Mouse (Mus musculus) heart, adult 2 months (tissue): ENCODE measurements around the gene Mroh8. TPM values are rescaled to one million over a fixed set of nuclear protein-coding genes. Genes with fewer than 3 reads are reported as not detected.

Experiments used
- DNase-seq, 2 experiments: peaks; one replicate each; pipeline ENCODE4 v3.0.0; 2021
- H3K27ac ChIP-seq: fragments of 200-600 bp; 2 replicates; pipeline ENCODE4 v1.8.1; 2022
- H3K27me3 ChIP-seq: fragments of 200-500 bp; 2 replicates; pipeline ENCODE4 v1.6.1; 2012; ENCODE audit warnings: mild to moderate bottlenecking, low read length, inconsistent platforms, mixed read lengths; ENCODE audit not compliant: control insufficient read depth, insufficient read depth
- H3K36me3 ChIP-seq: fragments of 200-500 bp; 2 replicates; pipeline ENCODE4 v1.6.1; 2012; ENCODE audit warnings: low read length, inconsistent platforms; ENCODE audit not compliant: control insufficient read depth, insufficient read depth
- H3K4me1 ChIP-seq: fragments of 200-500 bp; 2 replicates; pipeline ENCODE4 v1.6.1; 2011; ENCODE audit warnings: low read length; ENCODE audit not compliant: control insufficient read depth, insufficient read depth
- H3K4me3 ChIP-seq: fragments of 200-600 bp; 2 replicates; pipeline ENCODE4 v1.8.1; 2022
- H3K79me2 ChIP-seq: fragments of 200-500 bp; replicated peaks from 2 replicates; pipeline ENCODE4 v1.6.1; 2012; ENCODE audit warnings: mild to moderate bottlenecking, inconsistent platforms, low read length, moderate library complexity, mixed read lengths; ENCODE audit not compliant: control insufficient read depth, insufficient read depth
- H3K9ac ChIP-seq: fragments of 200-500 bp; 2 replicates; pipeline ENCODE4 v1.6.1; 2012; ENCODE audit warnings: low read depth, mild to moderate bottlenecking, control low read depth, inconsistent platforms, low read length, mixed read lengths
- CTCF ChIP-seq: fragments of 200-600 bp; IDR thresholded peaks from 2 replicates; pipeline ENCODE4 v1.8.1; 2022; ENCODE audit warnings: antibody characterized with exemption, mild to moderate bottlenecking, moderate library complexity
- EP300 ChIP-seq: fragments of 200-500 bp; IDR thresholded peaks from 2 replicates; pipeline ENCODE4 v1.6.1; 2011; ENCODE audit warnings: low read depth, low read length, control low read depth; ENCODE audit not compliant: insufficient read depth
- POLR2A ChIP-seq: fragments of 200-500 bp; IDR thresholded peaks from 2 replicates; pipeline ENCODE4 v1.6.1; 2011; ENCODE audit warnings: mild to moderate bottlenecking, low read depth, low read length, control low read depth; ENCODE audit not compliant: insufficient read depth
- WGBS: fragments of 180-500 bp; shearing (Covaris S2); methylation state at CpG from one replicate; pipeline ENCODE4 v1.1.7; 2018; 5-methylcytosine and 5-hydroxymethylcytosine counted together
- intact Hi-C: fragments of 180-260 bp; cut with DNase I; formaldehyde crosslinking; loops from one replicate; pipeline ENCODE4 v1.15.1; 2025
- polyA plus RNA-seq: library from polyadenylated mRNA; depleted of rRNA; stranded (reverse); fragments of >200 nt; gene quantifications from 2 replicates; pipeline ENCODE4 v1.2.3, GENCODE M21; 2012
- total RNA-seq, 2 experiments: library from RNA; stranded (reverse); gene quantifications; 2 replicates each; pipeline ENCODE4 v1.2.3; 2021

Mroh8 gene
- total and polyA plus RNA-seq, 3 experiments: 0.08 to 0.21 (median 0.18) TPM

DNA sequence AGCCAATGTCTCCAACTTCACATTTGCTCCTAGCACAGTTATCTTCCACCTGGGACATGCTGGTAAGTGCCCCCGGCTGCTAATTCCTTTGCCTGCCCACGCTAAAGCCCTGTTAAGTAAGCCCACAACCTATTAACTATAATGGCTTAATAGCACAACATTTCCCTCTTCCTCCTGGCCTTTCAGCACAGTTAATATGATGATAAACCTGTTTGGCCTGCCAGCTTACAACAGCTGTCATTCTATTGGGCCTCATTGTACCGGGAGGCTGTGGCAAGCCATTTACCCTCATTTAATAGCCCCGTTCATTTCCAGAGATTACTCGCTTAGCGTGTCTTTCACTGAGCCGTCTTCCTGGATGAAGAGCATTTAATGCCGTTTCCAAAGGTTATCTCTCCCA lies 40.8 kb upstream of the Mroh8 start:
- no peaks in the 10 kb centered on the region for H3K79me2 ChIP-seq
- intact Hi-C loops: no loop called here
- 94% methylated on average over 8 of the region's 8 CpGs for WGBS
- H3K9ac ChIP-seq: no peak overlapping the region
- no peaks in the 10 kb centered on the region for H3K4me1 ChIP-seq
- no peak for DNase-seq
- H3K36me3 ChIP-seq: no peaks in the 10 kb centered on the region
- no peaks in the 10 kb centered on the region for H3K27me3 ChIP-seq
- no peak overlapping the region for H3K27ac ChIP-seq
- H3K4me3 ChIP-seq: no peak overlapping the region
- TF ChIP-seq CTCF (no peak), EP300 (no peak), POLR2A (no peak)

- no peak for DNase-seq
- H3K27me3 ChIP-seq: no peaks in the 10 kb centered on the region
- H3K4me3 ChIP-seq: no peak overlapping the region
- H3K36me3 ChIP-seq: no peaks in the 10 kb centered on the region
- H3K79me2 ChIP-seq: no peaks in the 10 kb centered on the region
- H3K4me1 ChIP-seq: no peaks in the 10 kb centered on the region
- no peak for TF ChIP-seq POLR2A
- no peak for TF ChIP-seq CTCF
- no peak for TF ChIP-seq EP300
- WGBS: 77% methylated on average over 6 of the region's 6 CpGs
- no peak overlapping the region for H3K27ac ChIP-seq
- H3K9ac ChIP-seq: no peak overlapping the region
- intact Hi-C loops: no loop called here
Observed at GRCm38 (mm10) chr2:157317220-157317619, 37.9 kb upstream of the Mroh8 start.

DNA sequence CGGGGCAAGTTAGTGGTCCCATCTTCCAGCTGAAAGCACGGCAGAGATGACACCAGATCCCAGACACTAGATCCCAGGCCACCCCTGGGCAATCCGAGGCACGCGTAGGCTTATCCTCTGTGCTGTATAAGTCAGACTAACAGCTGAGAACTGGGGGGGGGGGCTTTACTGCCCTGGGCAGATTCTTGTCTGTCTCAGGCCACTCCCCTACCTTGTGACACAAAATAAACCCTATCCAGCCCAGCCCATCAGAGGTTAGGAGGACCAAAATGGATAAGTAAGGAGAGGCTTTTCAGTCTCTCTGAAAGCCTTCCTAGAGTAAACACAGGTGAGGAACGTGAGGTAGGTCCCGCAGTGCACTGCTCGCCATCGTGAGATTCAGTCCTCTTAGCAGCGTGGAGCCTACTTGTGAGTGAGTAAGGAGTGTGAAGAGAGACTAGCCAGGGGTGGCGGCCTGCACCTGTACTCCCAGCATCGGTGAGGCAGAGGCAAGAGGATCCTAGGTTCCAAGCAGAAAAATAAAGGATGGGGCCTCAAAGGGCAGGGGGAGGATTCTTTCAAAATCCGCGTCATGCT lies 37.1 kb upstream of the Mroh8 start:
- no peak overlapping the region for H3K27ac ChIP-seq
- 93% methylated on average over 14 of the region's 14 CpGs for WGBS
- no peak for DNase-seq
- H3K79me2 ChIP-seq: no peaks in the 10 kb centered on the region
- no peak overlapping the region for H3K9ac ChIP-seq
- H3K4me1 ChIP-seq: no peaks in the 10 kb centered on the region
- TF ChIP-seq EP300: no peak
- TF ChIP-seq POLR2A: no peak
- no peak for TF ChIP-seq CTCF
- no peaks in the 10 kb centered on the region for H3K27me3 ChIP-seq
- intact Hi-C loops: no loop called here
- no peaks in the 10 kb centered on the region for H3K36me3 ChIP-seq
- H3K4me3 ChIP-seq: no peak overlapping the region

- 92% methylated on average over 6 of the region's 6 CpGs for WGBS
- H3K4me1 ChIP-seq: no peaks in the 10 kb centered on the region
- no peak for DNase-seq
- H3K36me3 ChIP-seq: no peaks in the 10 kb centered on the region
- H3K27ac ChIP-seq: no peak overlapping the region
- no peak for TF ChIP-seq CTCF
- TF ChIP-seq EP300: no peak
- no peak for TF ChIP-seq POLR2A
- intact Hi-C loops: no loop called here
- H3K27me3 ChIP-seq: no peaks in the 10 kb centered on the region
- no peak overlapping the region for H3K9ac ChIP-seq
- no peaks in the 10 kb centered on the region for H3K79me2 ChIP-seq
- H3K4me3 ChIP-seq: no peak overlapping the region
Observed at GRCm38 (mm10) chr2:157315486-157315885, 36.1 kb upstream of the Mroh8 start.

- H3K36me3 ChIP-seq: no peaks in the 10 kb centered on the region
- TF ChIP-seq EP300: no peak
- no peak for TF ChIP-seq CTCF
- no peak for TF ChIP-seq POLR2A
- 90% methylated on average over 7 of the region's 7 CpGs for WGBS
- no peaks in the 10 kb centered on the region for H3K27me3 ChIP-seq
- intact Hi-C loops: no loop called here
- no peaks in the 10 kb centered on the region for H3K79me2 ChIP-seq
- H3K4me1 ChIP-seq: no peaks in the 10 kb centered on the region
- DNase-seq: no peak
- H3K9ac ChIP-seq: no peak overlapping the region
- no peak overlapping the region for H3K4me3 ChIP-seq
- no peak overlapping the region for H3K27ac ChIP-seq
Observed at GRCm38 (mm10) chr2:157314310-157314709, 35.0 kb upstream of the Mroh8 start.

DNA sequence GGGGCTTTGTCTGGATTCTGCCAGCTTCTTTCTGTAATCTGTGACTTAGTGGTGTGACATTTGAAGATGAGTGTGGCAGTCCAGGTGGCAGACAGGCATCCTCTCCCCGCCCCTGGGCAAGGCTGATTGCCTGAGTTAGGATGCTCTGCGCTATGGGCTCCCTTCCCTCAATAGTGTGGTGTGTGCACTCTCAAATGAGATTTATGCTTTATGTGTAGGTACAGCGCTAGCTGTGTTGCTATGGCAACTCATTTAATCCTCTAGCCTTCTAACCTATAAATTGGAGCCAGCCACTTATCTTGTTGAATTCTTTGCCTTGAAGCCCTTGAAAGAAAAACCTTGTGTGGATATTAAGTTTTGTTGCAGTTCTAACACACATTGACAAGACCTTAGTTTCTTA lies 34.4 kb upstream of the Mroh8 start:
- 95% methylated on average over 3 of the region's 3 CpGs for WGBS
- TF ChIP-seq CTCF (no peak), POLR2A (no peak), EP300 (no peak)
- no peak for DNase-seq
- Histone ChIP-seq H3K79me2 (no peaks in the 10 kb centered on the region), H3K4me1 (no peaks in the 10 kb centered on the region), H3K27ac (no peak overlapping the region), H3K4me3 (no peak overlapping the region), H3K36me3 (no peaks in the 10 kb centered on the region), H3K9ac (no peak overlapping the region), H3K27me3 (no peaks in the 10 kb centered on the region)
- intact Hi-C loops: no loop called here
